Mouse (Mus musculus) adrenal gland, adult 18-20 months (tissue): ENCODE results near the gene Nckap1. TPM values are rescaled to one million over a fixed set of nuclear protein-coding genes. Genes with fewer than 3 reads are reported as not detected.

Source experiments
- microRNA-seq, 2 experiments: library from miRNA; unstranded; fragments of <30 nt; microRNA quantifications; one replicate each; pipeline ENCODE4 v1.2.0; 2021; ENCODE audit warnings: borderline number of aligned reads in 2 of 2
- total RNA-seq, 2 experiments: library from RNA; stranded (reverse); gene quantifications; 1 replicate in 1 of 2; 2 replicates in 1 of 2; pipeline ENCODE4 v1.2.3; 2021

Gene Nckap1
- total RNA-seq, 2 experiments from 2014 or later, result 116 to 178 TPM

Small RNA genes lying within 50 kb of the gene (microRNA-seq; reads per million reads assigned to microRNA genes)
- 0 reads per million in 2 experiments for gene Mir684-1

Other genes starting within 250 kb of the Nckap1 start
- 100 to 1,000 TPM in 1 of 2 experiments, 1 to 10 TPM in 1; 3.9 to 181 TPM for gene Frzb, start 133.8 kb downstream of the Nckap1 start, total RNA-seq
- 10 to 100 TPM; 10.9 to 20.3 TPM for gene Dusp19, start 35.7 kb upstream of the Nckap1 start, total RNA-seq
- 10 to 100 TPM; 16.5 to 27.4 TPM for gene Nup35, start 35.9 kb upstream of the Nckap1 start, total RNA-seq